ENCODE assay signal across 23 mouse cellular contexts in the genomic region with DNA sequence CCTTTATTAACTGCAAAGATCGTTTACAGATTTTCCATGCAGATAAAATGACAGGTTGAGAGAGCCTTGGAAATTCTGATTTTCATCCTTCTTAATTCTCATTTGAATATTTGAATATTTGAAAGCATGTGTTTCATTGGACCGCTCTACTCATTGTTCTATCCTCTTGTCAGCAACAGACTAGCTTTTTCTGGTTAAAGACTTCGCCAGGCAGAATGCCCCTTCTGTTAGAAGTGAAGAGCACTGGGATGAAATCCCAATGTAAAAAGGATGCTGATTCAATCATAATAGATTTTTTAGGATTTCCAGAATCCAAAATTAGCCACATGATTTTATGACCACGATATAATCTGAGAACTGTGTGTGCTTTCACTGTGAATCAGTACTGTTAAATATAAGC.
DNase-seq lines count a peak whose midpoint lies in the region; ATAC-seq and TF ChIP-seq lines count a peak whose summit lies in the region.
"Had no signal": no experiment of that assay in that cellular context is flagged by ENCODE, and none has a peak within 500 bp of the region (broad histone marks: within the 10 kb centered on the region; RNA-seq: fewer than 3 reads in every experiment).

No protein-coding gene starts in this region.

- H3K4me3 ChIP-seq in forebrain, postnatal 0 days (ENCODE audit: low read depth, low read length), result no peak overlapping the region
- no peak overlapping the region for H3K4me3 ChIP-seq in forebrain, embryonic 16.5 days (replicated peaks; ENCODE audit: low read length)
- H3K4me3 ChIP-seq in layer of hippocampus, adult 2 months, result no peak overlapping the region

- intact Hi-C loops in heart, postnatal 10 days (cut with DNase I), result no loop called here

- no peak overlapping the region for H3K27ac ChIP-seq in forebrain, postnatal 0 days (ENCODE audit: low read depth, low read length)
- no peak overlapping the region for H3K27ac ChIP-seq in forebrain, embryonic 16.5 days (ENCODE audit: low read length)
- H3K27ac ChIP-seq in layer of hippocampus, adult 2 months, result peak overlapping the region; percentile 14; the same call in 1 of the 2 replicates

- no peaks in the 10 kb centered on the region for H3K36me3 ChIP-seq in forebrain, postnatal 0 days (ENCODE audit: insufficient read depth)
- no peaks in the 10 kb centered on the region for H3K36me3 ChIP-seq in forebrain, embryonic 16.5 days (ENCODE audit: control insufficient read depth, insufficient read depth)
- H3K36me3 ChIP-seq: G1E had no signal

- peak; percentile 69; the same call in 1 of the 2 replicates for ATAC-seq in forebrain, postnatal 0 days
- no peak for ATAC-seq in forebrain, embryonic 16.5 days
- peak; percentile 24; the same call in 1 of the 2 replicates for ATAC-seq in frontal cortex, adult (ENCODE audit: low TSS enrichment)
- ATAC-seq: activated CD4-positive, CD25-positive, alpha-beta regulatory T cell, adult 4 months; CD4-positive, CD25-positive, alpha-beta regulatory T cell, adult 4 months; Patski had no signal

- H3K9ac ChIP-seq in forebrain, postnatal 0 days, result no peak overlapping the region
- H3K9ac ChIP-seq in forebrain, embryonic 16.5 days (replicated peaks; ENCODE audit: low read depth, low read length), result no peak overlapping the region

- 56% methylated on average over 4 of the region's 4 CpGs for WGBS in forebrain, postnatal 0 days
- 80% methylated on average over 4 of the region's 4 CpGs for WGBS in forebrain, embryonic 16.5 days

- H3K27me3 ChIP-seq in forebrain, postnatal 0 days (ENCODE audit: insufficient read depth, low read length), result no peaks in the 10 kb centered on the region
- no peaks in the 10 kb centered on the region for H3K27me3 ChIP-seq in forebrain, embryonic 16.5 days (replicated peaks; ENCODE audit: control insufficient read depth, insufficient read depth, low read length)
- H3K27me3 ChIP-seq: CH12.LX had no signal

- TF ChIP-seq CTCF in forebrain, postnatal 0 days (IDR thresholded peaks at IDR 0.05; ENCODE audit: low read depth), result no peak
- no peak for TF ChIP-seq CTCF in layer of hippocampus, adult 2 months (conservative IDR thresholded peaks at IDR 0.05)

- H3K9me3 ChIP-seq in forebrain, postnatal 0 days (ENCODE audit: low read length), result no peaks in the 10 kb centered on the region
- H3K9me3 ChIP-seq in forebrain, embryonic 16.5 days (ENCODE audit: control insufficient read depth, low read length), result no peaks in the 10 kb centered on the region; the same call in 1 of the 2 replicates

- DNase-seq in forebrain, postnatal 0 days, result peak; percentile 33
- DNase-seq in frontal cortex, postnatal 10 days (ENCODE audit: low spot score in 2 of 2), result no peak
- DNase-seq in layer of hippocampus, adult 2 months (ENCODE audit: low spot score in 2 of 2), result no peak
- DNase-seq in layer of hippocampus, adult 9-11 months, result no peak
- DNase-seq in brain, adult 2 months (ENCODE audit: low read depth, low spot score), result peak; percentile 64
- DNase-seq in heart, postnatal 10 days, result no peak
- DNase-seq: adrenal gland, adult 2 months; adrenal gland, adult 8-10 months; adrenal gland, postnatal 10 days; adrenal gland, postnatal 14 days; adrenal gland, postnatal 25 days; adrenal gland, postnatal 36 days; B cell, adult 2 months; cerebellum, adult 11 months; cerebellum, adult 11-12 months; cerebellum, adult 18-20 months had no signal

- H3K4me1 ChIP-seq in forebrain, postnatal 0 days (ENCODE audit: insufficient read depth), result no peaks in the 10 kb centered on the region
- peaks cover 4% of the 10 kb centered on the region; the same call in 1 of the 2 replicates for H3K4me1 ChIP-seq in forebrain, embryonic 16.5 days (replicated peaks; ENCODE audit: control insufficient read depth, insufficient read depth, low read length)

- no peak overlapping the region for H3K4me2 ChIP-seq in forebrain, postnatal 0 days (ENCODE audit: low read depth)
- H3K4me2 ChIP-seq in forebrain, embryonic 16.5 days (ENCODE audit: low read length), result no peak overlapping the region

Comparison
In these comparisons a context has a peak if more than half of its experiments do, and no peak if none do; other contexts are left out.
1. DNase-seq: peak in forebrain, postnatal 0 days (single experiment) and brain, adult 2 months (single experiment); none in frontal cortex, postnatal 10 days (0 of 2), layer of hippocampus, adult 2 months (0 of 2), layer of hippocampus, adult 9-11 months (single experiment) and heart, postnatal 10 days (0 of 2).